Mouse (Mus musculus) mouse trophoblast stem cell (cell line): ENCODE results near the gene Ctcf.

ENCODE experiments used
- in situ Hi-C, 2 experiments: fragments of 300-500 bp; cut with MseI, MboI; formaldehyde crosslinking; loops; 2 replicates in 1 of 2; 3 replicates in 1 of 2; pipeline ENCODE4 v1.15.1; 2025

Ctcf gene

DNA sequence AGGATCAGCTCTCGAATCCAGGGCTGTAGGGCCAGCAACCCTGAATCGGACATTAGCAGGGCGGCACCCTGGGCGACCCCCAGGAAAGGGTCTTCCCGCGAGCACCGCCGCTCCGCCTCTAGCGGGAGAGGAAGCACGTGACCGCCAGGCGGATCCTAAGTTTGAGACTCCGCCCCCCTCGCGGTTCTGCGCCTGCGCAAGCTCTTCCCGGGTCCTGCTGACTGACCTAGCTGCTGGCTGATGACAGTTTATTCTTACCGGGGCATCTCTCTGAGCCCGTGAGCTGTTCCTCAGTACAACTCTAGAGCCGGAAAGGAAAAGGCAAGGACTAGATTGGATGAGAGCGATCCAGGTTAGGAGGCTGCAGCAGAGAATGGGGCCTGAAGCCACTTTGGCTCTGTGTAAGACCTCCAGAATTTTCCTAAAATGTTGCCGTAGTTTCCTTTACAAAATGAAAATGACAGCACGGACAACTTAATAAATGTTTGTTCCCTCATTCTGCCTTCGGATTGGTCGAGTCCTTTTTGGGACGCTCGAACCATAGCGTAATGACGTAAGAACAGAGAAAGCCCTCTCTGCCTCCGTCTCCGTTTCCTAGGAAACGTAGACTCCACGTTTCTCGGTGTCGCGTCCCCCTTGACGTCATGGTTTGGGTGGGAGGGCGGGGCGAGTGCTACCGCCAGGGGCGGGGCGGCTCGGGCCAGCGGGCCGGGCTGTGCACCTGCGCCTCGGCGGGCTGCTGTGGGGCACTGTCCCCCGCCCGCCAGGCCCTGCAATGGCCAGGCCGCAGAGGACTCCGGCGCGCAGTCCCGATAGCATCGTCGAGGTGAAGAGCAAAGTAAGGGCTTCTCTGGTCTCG, 64.8 kb downstream of the Ctcf start, which contains the start of the genes Acd and Pard6a:
Gene Acd (minus strand): TSS at position 137 of the 859 bp plus-strand sequence.
Gene Pard6a (plus strand): TSS at position 183 of the 859 bp plus-strand sequence.
- in situ Hi-C loops: no loop called here

DNA sequence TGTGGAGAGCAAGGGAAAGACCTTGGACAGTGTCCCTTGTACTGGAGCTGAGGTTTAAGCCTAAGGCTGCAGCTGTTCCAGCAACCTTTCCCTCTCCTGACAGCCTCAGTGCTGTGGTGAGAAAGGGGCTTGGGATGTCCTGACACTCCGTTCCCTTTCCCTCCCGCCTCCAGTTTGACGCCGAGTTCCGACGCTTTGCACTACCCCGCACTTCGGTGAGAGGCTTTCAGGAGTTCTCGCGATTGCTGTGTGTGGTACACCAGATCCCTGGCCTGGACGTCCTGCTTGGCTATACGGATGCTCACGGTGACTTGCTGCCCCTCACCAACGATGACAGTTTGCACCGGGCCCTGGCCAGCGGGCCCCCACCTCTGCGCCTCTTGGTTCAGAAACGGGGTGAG, 65.6 kb downstream of the Ctcf start:
- in situ Hi-C loops: no loop called here

DNA sequence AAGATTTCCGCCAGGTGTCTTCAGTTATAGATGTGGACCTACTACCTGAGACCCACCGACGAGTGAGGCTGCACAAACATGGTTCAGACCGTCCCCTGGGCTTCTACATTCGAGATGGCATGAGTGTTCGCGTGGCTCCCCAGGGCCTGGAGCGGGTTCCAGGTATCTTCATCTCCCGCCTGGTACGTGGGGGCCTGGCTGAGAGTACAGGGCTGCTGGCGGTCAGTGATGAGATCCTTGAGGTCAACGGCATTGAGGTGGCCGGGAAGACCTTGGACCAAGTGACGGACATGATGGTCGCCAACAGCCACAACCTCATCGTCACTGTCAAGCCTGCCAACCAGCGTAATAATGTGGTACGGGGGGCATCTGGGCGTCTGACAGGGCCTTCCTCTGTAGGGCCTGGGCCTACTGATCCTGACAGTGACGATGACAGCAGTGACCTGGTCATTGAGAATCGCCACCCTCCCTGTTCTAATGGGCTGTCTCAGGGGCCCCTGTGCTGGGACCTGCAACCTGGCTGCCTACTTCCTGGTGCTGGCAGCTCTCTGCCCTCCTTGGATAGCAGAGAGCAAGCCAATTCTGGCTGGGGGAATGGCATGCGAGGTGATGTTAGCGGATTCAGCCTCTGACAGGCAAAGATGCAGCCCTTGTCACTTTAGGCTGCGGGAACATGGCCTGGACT, 66.5 kb downstream of the Ctcf start:
- in situ Hi-C loops: no loop called here

DNA sequence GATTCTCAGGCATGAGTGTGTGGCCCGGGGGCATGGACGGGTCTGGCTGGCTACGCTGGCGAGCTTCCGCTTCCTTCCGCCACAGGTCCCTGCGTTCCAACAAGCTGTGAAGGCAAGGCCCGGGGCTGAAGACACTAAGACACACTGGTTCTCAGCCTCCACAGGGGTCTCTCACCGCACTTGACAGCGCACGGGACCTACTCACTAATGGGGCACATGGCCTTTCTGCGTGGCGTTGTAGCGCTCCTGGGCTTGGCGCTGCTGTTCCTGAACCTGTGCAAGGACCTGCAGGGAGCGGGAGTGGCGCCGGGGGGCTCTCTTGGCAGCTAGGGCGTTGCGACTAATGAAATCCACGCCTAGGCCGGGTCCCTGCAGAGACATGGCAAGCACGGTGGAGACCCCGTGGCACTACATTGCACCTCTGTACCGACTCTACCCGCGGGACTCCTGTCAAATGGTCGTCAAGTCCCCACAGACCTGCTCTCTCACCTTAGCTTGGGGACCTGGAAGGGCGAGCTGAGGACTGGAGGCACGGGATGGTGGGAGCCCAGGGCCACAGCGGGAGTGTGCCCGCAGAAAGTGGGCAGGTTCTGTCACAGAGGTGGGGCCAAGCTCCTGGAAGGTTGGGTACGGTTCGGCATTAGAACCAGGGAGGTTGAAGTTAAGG, 67.9 kb downstream of the Ctcf start:
- in situ Hi-C loops: no loop called here

DNA sequence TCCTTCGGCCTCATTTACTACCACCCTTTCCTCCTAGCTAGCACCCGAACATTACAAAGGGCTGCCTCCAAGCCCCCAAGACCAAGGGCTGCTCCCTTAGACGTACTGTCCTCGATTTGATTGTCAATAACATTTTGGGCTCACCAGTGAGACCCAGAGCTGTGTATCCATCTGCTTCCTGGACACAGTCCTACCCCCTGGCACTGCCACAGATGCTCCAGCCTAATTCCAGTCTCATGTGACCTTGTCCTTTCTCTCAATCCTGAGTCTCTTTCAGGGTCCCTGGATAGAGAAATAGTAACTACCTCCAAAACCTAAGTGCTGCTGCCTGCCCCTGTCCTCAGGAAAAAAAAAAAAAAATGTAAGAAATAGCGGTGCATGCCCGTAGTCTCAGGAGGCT, 68.6 kb downstream of the Ctcf start:
- in situ Hi-C loops: no loop called here

DNA sequence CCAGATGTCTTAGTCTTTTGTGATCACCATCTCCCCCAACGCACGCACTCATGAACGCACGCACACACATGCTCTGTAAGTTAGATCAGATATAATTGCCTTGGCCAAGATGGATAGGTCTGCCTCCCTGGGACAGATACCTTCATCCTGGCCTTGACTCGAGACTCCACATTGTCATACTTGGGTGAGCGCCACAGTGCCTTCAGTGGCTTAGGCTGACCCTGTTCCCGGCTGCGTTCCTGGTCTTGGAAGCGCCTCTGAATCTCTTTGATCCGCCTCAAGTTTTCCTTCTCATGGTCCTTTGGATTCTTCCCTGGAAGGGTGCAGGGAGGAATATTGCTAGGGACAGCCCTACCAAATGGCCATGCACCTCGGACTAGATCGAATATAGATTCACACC, 70.1 kb downstream of the Ctcf start:
- in situ Hi-C loops: no loop called here

DNA sequence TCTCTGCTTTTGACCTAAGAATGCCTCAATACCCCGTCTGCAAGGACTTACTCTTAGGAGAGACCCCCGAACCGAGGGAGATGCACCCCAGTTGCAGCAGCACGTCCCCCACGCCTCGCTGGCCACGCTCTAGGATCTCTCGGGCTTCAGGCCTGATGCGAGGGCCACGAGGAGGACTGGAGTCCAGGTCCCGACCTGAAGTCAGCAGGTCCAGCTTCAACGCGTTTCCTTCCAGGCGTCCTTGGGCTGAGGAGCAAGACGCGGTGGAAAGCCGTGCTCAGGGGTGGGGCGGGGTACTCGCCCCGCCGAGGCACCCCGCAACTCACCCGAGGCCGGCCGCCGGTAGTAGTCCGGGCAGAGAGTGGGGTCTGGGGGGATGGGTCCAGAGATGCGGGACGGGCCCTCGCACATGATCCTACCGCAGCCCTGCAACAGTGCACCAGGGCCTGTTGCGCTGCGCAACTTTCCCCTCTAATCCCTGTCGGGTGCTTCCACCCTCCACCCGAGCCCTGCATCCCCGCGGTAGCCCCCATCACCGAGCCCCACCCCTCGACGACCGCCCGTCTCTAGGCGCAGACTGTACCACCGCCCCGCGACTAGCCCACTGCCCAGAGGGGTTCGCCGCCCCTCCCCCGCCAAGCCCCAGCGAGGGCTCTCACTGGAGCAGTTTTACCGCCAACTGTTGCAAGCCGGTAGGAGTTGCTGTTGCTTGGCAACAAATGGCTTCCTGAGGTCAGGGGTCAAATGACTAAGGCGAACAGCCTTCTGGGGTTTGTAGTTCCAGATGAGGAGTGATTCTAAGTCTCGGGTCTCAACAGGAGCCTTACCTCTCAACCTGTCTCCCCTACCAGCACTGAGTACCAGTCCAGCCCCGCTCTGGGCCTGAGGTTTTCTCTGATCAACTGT, 71.4 kb downstream of the Ctcf start, which contains the start of the genes 4933405L10Rik and Enkd1:
Gene 4933405L10Rik (plus strand): TSS at position 158 of the 906 bp plus-strand sequence.
Gene Enkd1 (minus strand): TSS at position 713 of the 906 bp plus-strand sequence.
- in situ Hi-C loops: no loop called here

DNA sequence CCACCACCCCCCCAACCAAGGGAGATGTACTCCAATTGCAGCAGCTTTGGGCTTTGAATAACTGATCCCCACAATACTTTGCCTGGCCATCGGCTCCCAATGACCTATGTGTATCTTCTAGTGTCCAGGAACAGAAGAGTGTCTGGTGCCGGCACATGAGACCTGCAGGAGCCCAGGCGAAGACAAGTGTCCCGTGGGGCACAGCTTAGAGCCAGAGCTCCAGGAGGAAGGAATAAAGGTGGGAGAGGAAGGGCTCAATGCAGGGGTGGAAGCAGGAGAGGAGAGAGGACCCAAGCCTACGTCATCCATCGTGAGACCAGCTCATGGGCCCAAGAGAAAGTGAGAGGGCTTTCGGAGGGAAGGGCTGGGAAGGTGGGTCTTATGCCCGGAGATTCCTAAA, 72.3 kb downstream of the Ctcf start:
- in situ Hi-C loops: no loop called here

DNA sequence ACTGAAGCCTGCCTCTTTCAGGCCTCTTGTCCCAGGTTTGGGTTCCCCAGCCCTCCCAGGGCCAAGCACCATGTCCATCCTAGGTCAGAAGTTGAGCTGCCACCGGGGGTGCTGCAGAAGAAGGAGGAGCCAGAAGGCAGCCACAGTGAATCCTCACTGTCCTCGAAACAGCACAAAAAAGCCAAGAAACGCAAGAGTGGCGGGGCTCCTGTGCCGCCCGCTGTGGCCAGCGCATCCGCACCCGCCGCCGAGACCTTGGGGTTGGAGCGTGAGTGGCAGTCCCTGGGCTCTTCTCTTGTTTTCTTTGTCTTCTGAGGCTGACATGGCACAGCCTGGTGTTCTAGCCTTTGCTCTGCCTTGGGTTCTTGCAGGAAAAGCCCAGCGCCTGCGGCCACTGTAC, 72.9 kb downstream of the Ctcf start:
- in situ Hi-C loops: no loop called here

DNA sequence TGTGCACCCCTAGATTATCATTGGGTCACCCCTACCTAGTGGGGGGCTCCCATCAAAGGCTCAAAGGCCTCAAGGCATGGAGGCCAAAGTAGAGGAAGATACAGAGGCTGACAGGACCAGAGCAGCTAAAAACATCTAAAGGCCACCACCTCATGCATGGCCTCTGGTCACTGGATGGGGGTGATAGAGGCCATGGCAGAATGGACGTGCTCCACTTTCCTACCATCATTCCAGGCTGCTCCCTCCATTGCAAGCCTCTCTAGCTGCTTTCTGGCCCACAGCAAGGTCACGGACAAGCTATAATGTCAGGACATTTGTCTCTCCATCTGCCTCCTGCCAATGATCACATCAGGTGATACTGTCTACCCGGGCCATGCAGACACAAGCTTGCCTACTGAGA, 75.9 kb downstream of the Ctcf start:
- in situ Hi-C loops: no loop called here

DNA sequence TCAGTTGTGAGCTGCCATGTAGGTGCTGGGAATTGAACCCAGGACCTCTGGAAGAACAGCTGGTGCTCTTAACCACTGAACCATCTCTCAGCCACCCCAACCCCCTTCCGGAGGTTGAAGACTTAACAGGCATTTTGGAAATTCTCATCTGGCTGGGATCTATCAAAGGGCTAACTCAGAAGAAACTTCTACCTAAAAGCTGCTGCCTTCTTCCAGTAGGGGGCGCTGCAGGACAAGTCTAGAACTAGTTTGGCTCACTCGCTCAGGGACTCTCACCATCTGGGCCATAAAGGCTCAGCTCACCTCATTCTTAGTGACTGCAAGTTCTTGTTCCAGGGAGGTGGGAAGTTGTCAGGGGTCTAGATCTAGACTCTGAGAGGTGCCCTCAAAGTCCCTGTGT, 77.8 kb downstream of the Ctcf start:
- in situ Hi-C loops: no loop called here

DNA sequence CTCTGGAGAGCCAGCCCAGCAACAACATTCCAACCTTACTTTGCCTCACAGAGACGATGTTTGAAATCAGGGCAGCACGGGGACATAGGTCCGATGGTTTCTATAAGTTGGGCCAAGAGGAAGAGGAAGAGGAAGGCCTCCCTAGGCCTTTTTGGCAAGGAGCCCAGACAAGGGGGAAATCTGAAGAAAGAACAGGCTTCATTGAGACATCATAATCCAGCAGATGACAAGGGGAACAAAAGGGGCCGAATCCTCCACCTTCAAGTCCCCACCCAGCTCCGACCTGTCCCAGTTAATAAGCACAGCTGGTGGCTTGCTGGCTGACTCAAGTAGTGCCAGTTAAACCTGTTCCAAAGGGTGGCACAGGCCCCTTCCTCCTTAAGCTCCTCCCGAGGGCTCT, 78.7 kb downstream of the Ctcf start:
- in situ Hi-C loops: loop anchor here in 1 of 2 experiments (5.0 kb wide), 1 partner anchor 37 kb away; no protein-coding TSS in a partner anchor

DNA sequence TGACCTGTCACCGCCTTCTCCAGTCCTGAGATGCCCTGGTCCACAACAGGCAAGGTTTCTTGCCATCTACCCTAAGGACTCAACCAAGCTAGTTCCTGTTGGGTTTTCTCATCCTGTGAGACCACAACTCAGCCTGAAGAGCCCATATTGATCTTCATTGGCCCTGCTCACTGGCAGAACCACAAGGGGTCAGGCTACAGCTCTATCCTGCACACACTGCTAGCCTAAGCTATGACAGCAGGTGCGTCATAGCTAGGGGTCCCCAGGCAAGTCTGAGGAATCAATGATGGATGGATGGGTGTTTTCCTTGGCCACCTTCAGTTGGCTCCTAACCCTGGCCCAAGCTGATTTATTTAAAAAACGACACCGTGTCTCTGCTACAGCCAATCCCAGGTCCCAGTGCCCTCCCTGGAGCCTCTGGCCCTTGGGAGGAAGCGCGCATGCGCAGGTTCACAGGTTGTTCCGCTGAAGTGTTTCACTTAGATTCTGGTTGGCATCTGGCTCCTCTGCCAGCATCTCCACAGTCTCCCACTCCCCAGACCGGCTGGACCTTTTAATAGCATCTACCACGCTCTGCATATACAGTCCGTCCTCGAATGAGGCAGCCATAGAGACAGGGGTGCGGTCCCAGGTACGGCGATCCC, 80.1 kb downstream of the Ctcf start:
- in situ Hi-C loops: loop anchor here in 1 of 2 experiments (5.0 kb wide), 1 partner anchor 36 kb away; no protein-coding TSS in a partner anchor

DNA sequence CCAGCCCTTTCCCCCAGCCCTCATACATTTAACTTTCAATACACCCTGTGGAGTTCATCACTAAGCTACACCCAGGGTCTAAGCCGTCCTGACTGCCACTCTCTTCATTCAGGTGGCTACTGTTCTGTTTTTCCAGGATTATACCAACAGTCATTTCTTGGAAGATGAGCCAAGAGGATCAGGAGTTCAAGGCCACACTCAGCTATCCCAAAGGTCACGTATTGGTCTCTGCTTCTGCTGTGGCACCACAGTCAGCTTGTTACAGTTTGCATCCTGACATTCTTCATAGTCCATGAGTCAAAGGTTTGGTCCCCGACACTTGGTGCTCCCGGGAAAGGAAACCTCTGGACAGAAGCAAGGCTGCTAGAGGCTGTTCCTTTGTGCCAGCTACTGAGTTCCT, 83.3 kb downstream of the Ctcf start:
- in situ Hi-C loops: loop anchor here in 1 of 2 experiments (5.0 kb wide), 1 partner anchor 33 kb away; no protein-coding TSS in a partner anchor

DNA sequence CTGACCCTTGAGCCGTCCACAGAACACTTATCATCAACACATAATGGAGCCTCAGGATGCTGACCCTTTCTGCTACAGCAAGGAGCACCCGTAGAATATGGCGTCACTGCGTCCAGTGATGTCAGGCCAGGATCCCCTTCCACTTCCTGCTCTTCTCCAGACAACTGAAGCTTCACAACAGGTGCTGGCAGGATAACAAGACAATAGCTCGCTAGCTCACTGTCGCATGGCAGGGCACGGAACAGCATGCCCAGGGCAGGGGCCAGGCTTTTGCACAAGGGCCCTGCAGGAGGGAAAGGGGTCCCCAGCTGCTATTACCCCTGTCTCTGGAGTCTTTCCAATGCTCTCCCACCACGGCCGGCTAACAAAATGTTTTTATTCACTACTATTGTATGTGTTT, 86.5 kb downstream of the Ctcf start:
- in situ Hi-C loops: no loop called here

DNA sequence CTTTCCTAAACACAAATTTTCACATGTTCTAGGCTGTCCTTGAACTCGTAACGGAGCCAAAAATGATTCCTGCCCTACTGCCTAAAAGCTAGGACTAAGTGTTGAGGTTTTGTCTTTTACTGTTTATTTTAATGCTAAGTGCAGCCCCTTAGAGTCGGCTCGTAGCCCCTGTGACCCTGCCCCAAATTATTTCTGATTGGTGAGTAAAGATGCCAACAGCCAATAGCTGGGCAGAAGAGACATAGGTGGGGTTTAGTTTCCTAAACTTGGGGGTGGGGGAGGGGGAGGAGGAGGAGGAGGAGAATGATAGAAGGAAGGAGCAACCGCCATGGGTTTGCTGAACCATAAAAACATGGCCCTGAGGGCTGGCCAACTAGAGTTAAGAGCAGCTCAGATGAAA, 89.4 kb downstream of the Ctcf start:
- in situ Hi-C loops: no loop called here

DNA sequence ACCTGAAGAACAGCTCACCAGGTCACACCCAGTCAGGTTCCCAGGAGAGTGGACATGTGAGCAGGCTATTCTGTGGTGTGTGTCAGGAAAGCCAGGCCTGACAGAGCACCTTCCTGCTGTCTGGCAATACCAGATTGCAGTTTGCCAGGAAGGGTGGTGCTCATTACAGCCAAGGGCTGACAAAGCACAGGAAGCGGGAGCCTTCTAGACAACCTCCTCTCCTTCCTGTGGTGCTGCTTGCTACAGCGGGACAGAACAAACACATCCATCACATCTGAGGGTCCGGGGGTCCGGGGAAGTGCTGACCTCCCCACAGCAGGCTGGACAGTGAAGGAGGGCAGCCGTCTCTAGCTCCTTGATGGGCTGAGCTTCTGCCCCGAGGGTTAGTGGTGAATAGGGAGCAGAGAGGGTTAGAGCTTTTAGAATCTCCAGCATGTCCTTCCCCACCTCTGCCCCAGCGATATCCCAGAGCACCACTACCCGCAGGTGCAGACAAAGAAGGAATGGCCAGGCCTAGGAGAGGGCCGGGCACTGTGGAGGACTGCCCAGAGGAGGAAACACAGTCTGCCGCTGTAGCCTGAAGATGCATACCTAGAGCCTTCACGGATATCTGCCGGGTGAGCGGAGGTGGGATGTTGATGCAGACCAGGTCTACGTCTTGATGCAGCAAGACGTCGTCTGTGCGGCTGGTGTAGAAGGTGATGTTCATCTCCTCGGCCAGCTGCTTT, 91.2 kb downstream of the Ctcf start:
- in situ Hi-C loops: no loop called here

DNA sequence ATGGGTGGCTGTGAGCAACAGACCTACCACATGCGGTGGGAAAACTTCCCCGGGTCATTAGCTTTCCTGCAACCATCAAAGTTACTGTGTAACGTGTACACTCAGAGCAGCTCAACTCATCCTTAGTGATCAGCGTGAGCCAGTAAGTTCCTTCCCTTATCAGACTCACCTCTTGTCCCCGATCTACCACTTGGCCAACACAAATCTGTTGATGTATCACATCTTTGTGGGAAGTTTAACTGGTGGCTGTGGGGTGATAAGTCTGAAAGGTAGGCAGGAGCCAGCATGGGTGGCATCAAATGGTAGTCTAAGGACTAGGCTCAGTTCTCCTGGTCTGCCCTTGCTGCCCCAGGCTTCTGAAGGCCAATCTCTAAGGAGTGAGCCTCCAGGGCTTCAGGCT, 95.8 kb downstream of the Ctcf start:
- in situ Hi-C loops: no loop called here
